ENCODE assay signal across 9 mouse cellular contexts in genomic region chr9:109128211-109128610, GRCm38 (mm10). TPM values are rescaled to one million over a fixed set of nuclear protein-coding genes. Genes with fewer than 3 reads are reported as not detected.
DNase-seq lines count a peak whose midpoint lies in the region; ATAC-seq and TF ChIP-seq lines count a peak whose summit lies in the region.
"Had no signal": no experiment of that assay in that cellular context is flagged by ENCODE, and none has a peak within 500 bp of the region (broad histone marks: within the 10 kb centered on the region; RNA-seq: fewer than 3 reads in every experiment).

No protein-coding gene starts in this region.

- H3K27me3 ChIP-seq in heart, embryonic 10.5 days (ENCODE audit: insufficient read depth, poor library complexity, severe bottlenecking): no peaks in the 10 kb centered on the region
- no peaks in the 10 kb centered on the region for H3K27me3 ChIP-seq in liver, embryonic 14.5 days (ENCODE audit: control insufficient read depth, insufficient read depth, low read length)
- H3K27me3 ChIP-seq in liver, embryonic 11.5 days (replicated peaks; ENCODE audit: control insufficient read depth, insufficient read depth, low read length): no peaks in the 10 kb centered on the region
- H3K27me3 ChIP-seq in MEL (ENCODE audit: control insufficient read depth in 1 of 2, insufficient read depth in 2 of 2, low read length in 2 of 2): peaks cover 0 to 3% of the 10 kb centered on the region in 2 experiments; a peak in 2 of 4 replicates

- no peaks in the 10 kb centered on the region for H3K36me3 ChIP-seq in heart, embryonic 10.5 days
- H3K36me3 ChIP-seq in liver, embryonic 14.5 days (replicated peaks; ENCODE audit: control insufficient read depth, insufficient read depth, low read depth): no peaks in the 10 kb centered on the region
- no peaks in the 10 kb centered on the region for H3K36me3 ChIP-seq in liver, embryonic 11.5 days (ENCODE audit: control insufficient read depth, insufficient read depth, low read length)
- H3K36me3 ChIP-seq in MEL (ENCODE audit: control insufficient read depth in 1 of 2, insufficient read depth in 2 of 2, low read length in 2 of 2): peaks cover 0 to 2% of the 10 kb centered on the region in 2 experiments; a peak in 2 of 4 replicates

- no peak overlapping the region for H3K4me3 ChIP-seq in heart, embryonic 10.5 days
- no peak overlapping the region for H3K4me3 ChIP-seq in liver, embryonic 14.5 days (ENCODE audit: insufficient read depth in 1 of 2, low read depth in 2 of 2, low read length in 2 of 2)
- no peak overlapping the region for H3K4me3 ChIP-seq in liver, embryonic 11.5 days (ENCODE audit: low read depth, low read length)
- H3K4me3 ChIP-seq in MEL (ENCODE audit: control insufficient read depth in 1 of 2, insufficient read depth in 1 of 2, low read depth in 2 of 2, low read length in 2 of 2): no peak overlapping the region

- no peak overlapping the region for H3K4me2 ChIP-seq in liver, embryonic 14.5 days (ENCODE audit: low read depth)
- no peak overlapping the region for H3K4me2 ChIP-seq in liver, embryonic 11.5 days

- no peak; the same call in none of the 2 replicates for TF ChIP-seq RAD21 in MEL (IDR thresholded peaks at IDR 0.05; ENCODE audit: low read depth, low read length)

- no peaks in the 10 kb centered on the region for H3K9me3 ChIP-seq in heart, embryonic 10.5 days
- H3K9me3 ChIP-seq in liver, embryonic 14.5 days (ENCODE audit: control insufficient read depth, low read length): no peaks in the 10 kb centered on the region
- no peaks in the 10 kb centered on the region for H3K9me3 ChIP-seq in liver, embryonic 11.5 days (ENCODE audit: control insufficient read depth, low read length)
- no peaks in the 10 kb centered on the region for H3K9me3 ChIP-seq in MEL (replicated peaks; ENCODE audit: insufficient read depth, low read length)

- no peak for ATAC-seq in liver, embryonic 14.5 days (ENCODE audit: insufficient read depth)
- ATAC-seq in liver, embryonic 11.5 days (replicated peaks; ENCODE audit: low FRiP score): no peak
- no peak for ATAC-seq in megakaryocyte-erythroid progenitor cell, adult 5-6 weeks (replicated peaks; ENCODE audit: low FRiP score, low TSS enrichment, poor library complexity, severe bottlenecking)
- ATAC-seq in megakaryocyte, adult 5-6 weeks (ENCODE audit: poor library complexity, severe bottlenecking): no peak

- TF ChIP-seq CTCF in liver, embryonic 14.5 days (IDR thresholded peaks at IDR 0.05; ENCODE audit: low read depth): peak; percentile 12; the same call in 1 of the 2 replicates
- peak; percentile 33 to 41 (median 35); a peak in 4 of 6 replicates for TF ChIP-seq CTCF in MEL (IDR thresholded peaks at IDR 0.05 in 2 of 3, conservative IDR thresholded peaks at IDR 0.05 in 1 of 3; ENCODE audit: control insufficient read depth in 1 of 3, insufficient read depth in 1 of 3, low read depth in 2 of 3, low read length in 3 of 3, poor library complexity in 1 of 3, severe bottlenecking in 1 of 3)

- peak; percentile 80 for DNase-seq in heart, adult 11 months
- DNase-seq in heart, embryonic 10.5 days (ENCODE audit: low spot score): no peak
- DNase-seq in liver, embryonic 14.5 days (ENCODE audit: low read depth in 3 of 3, low spot score in 3 of 3): no peak
- no peak for DNase-seq in liver, embryonic 11.5 days (ENCODE audit: low spot score)
- peak; percentile 47 for DNase-seq in MEL (ENCODE audit: low read depth, low spot score)
- peak; percentile 46 for DNase-seq in induced T-regulatory cell, adult 2 months (ENCODE audit: low read depth)

- H3K27ac ChIP-seq in heart, embryonic 10.5 days: no peak overlapping the region
- H3K27ac ChIP-seq in liver, embryonic 14.5 days: no peak overlapping the region
- no peak overlapping the region for H3K27ac ChIP-seq in liver, embryonic 11.5 days (ENCODE audit: low read depth, low read length)
- no peak overlapping the region for H3K27ac ChIP-seq in MEL (ENCODE audit: control insufficient read depth, low read depth, low read length)

- no peak overlapping the region for H3K9ac ChIP-seq in liver, embryonic 14.5 days (replicated peaks)
- no peak overlapping the region for H3K9ac ChIP-seq in liver, embryonic 11.5 days (ENCODE audit: low read depth, low read length)
- no peak overlapping the region for H3K9ac ChIP-seq in MEL (ENCODE audit: control insufficient read depth, low read depth, low read length, poor library complexity, severe bottlenecking)

- H3K4me1 ChIP-seq in heart, embryonic 10.5 days: peaks cover 4% of the 10 kb centered on the region; the same call in 1 of the 2 replicates
- H3K4me1 ChIP-seq in liver, embryonic 14.5 days (replicated peaks; ENCODE audit: control insufficient read depth in 2 of 2, insufficient read depth in 2 of 2, low read length in 1 of 2): no peaks in the 10 kb centered on the region; a peak in 1 of 4 replicates
- no peaks in the 10 kb centered on the region for H3K4me1 ChIP-seq in liver, embryonic 11.5 days (replicated peaks; ENCODE audit: control insufficient read depth, insufficient read depth, low read length)
- peaks cover 0 to 8% of the 10 kb centered on the region in 2 experiments; a peak in 3 of 4 replicates for H3K4me1 ChIP-seq in MEL (ENCODE audit: control insufficient read depth in 1 of 2, insufficient read depth in 2 of 2, low read length in 2 of 2)

- TF ChIP-seq POLR2A in MEL (IDR thresholded peaks at IDR 0.05; ENCODE audit: control insufficient read depth in 1 of 2, insufficient read depth in 1 of 2, low read depth in 1 of 2, low read length in 2 of 2, poor library complexity in 1 of 2): no peak

- 55% methylated on average over 3 of the region's 3 CpGs for WGBS in heart, embryonic 10.5 days
- WGBS in liver, embryonic 14.5 days (ENCODE audit: insufficient replicate concordance): 31% methylated on average over 3 of the region's 3 CpGs
- WGBS in liver, embryonic 11.5 days: 48% methylated on average over 3 of the region's 3 CpGs

- H3K79me2 ChIP-seq in MEL (ENCODE audit: control insufficient read depth, insufficient read depth, low read length, poor library complexity): no peaks in the 10 kb centered on the region

- TF ChIP-seq EP300 in liver, embryonic 14.5 days (IDR thresholded peaks at IDR 0.05; ENCODE audit: low read depth): no peak
- no peak for TF ChIP-seq EP300 in MEL (IDR thresholded peaks at IDR 0.05; ENCODE audit: low read depth in 1 of 2, low read length in 2 of 2)

RNA-seq across cellular contexts. Expression of gene Plxnb1, which starts 33.0 kb away (rescaled TPM):
- polyA plus RNA-seq in heart, embryonic 10.5 days (2016; fragmentation: Nextera tagmentation; extraction: Ambion mirVana): 11.5 and 14.2 TPM in 2 replicates
- 4.3 and 4.7 TPM in 2 replicates for polyA plus RNA-seq in liver, embryonic 14.5 days (2012; rRNA removed)
- 2.8 and 2.9 TPM in 2 replicates for polyA plus RNA-seq in liver, embryonic 14.5 days (2014; fragmentation: Nextera tagmentation; extraction: Ambion mirVana)
- 5.8 and 7.4 TPM in 2 replicates for polyA plus RNA-seq in liver, embryonic 11.5 days (2014; fragmentation: Nextera tagmentation; extraction: Ambion mirVana)
- not detected in 2 replicates for total RNA-seq in MEL (2012; rRNA removed)
- under 1 TPM in 1 of 2 experiments, not detected in 1; 0.07 TPM for polyA plus RNA-seq in MEL (2012; ENCODE audit: insufficient read depth in 1 of 2, insufficient read length in 2 of 2, low read depth in 1 of 2, low replicate concordance in 2 of 2, missing spikeins in 1 of 2)
- 1.3 TPM in 1 of 2 replicates, not detected in the other for total RNA-seq in megakaryocyte-erythroid progenitor cell, adult 5-6 weeks (2014; fragmentation: Nextera tagmentation)
- not detected in 2 replicates for total RNA-seq in megakaryocyte-erythroid progenitor cell, adult 5-6 weeks (2017)
- 0.11 TPM in 1 of 2 replicates, not detected in the other for total RNA-seq in megakaryocyte, adult 5-6 weeks (2015)
- 0.04 TPM in 1 of 2 replicates, not detected in the other for total RNA-seq in megakaryocyte, adult 5-6 weeks (2017)

RNA-seq across cellular contexts. Expression of gene Fbxw21, which starts 33.6 kb away (rescaled TPM):
- not detected in 2 replicates for polyA plus RNA-seq in heart, embryonic 10.5 days (2016; fragmentation: Nextera tagmentation; extraction: Ambion mirVana)
- not detected in 2 replicates for polyA plus RNA-seq in liver, embryonic 14.5 days (2012; rRNA removed)
- polyA plus RNA-seq in liver, embryonic 14.5 days (2014; fragmentation: Nextera tagmentation; extraction: Ambion mirVana): not detected in 2 replicates
- polyA plus RNA-seq in liver, embryonic 11.5 days (2014; fragmentation: Nextera tagmentation; extraction: Ambion mirVana): 0.08 TPM in 1 of 2 replicates, not detected in the other
- not detected in 2 replicates for total RNA-seq in MEL (2012; rRNA removed)
- polyA plus RNA-seq in MEL (2012; ENCODE audit: insufficient read depth in 1 of 2, insufficient read length in 2 of 2, low read depth in 1 of 2, low replicate concordance in 2 of 2, missing spikeins in 1 of 2): not detected
- not detected in 2 replicates for total RNA-seq in megakaryocyte-erythroid progenitor cell, adult 5-6 weeks (2014; fragmentation: Nextera tagmentation)
- total RNA-seq in megakaryocyte-erythroid progenitor cell, adult 5-6 weeks (2017): not detected in 2 replicates
- not detected in 2 replicates for total RNA-seq in megakaryocyte, adult 5-6 weeks (2015)
- total RNA-seq in megakaryocyte, adult 5-6 weeks (2017): not detected in 2 replicates
- total RNA-seq: layer of hippocampus, adult 18-20 months had no signal

RNA-seq across cellular contexts. Expression of gene Tma7, which starts 45.8 kb away (rescaled TPM):
- polyA plus RNA-seq in heart, embryonic 10.5 days (2016; fragmentation: Nextera tagmentation; extraction: Ambion mirVana): 734 and 774 TPM in 2 replicates
- polyA plus RNA-seq in liver, embryonic 14.5 days (2012; rRNA removed): 37.4 and 92.4 TPM in 2 replicates
- polyA plus RNA-seq in liver, embryonic 14.5 days (2014; fragmentation: Nextera tagmentation; extraction: Ambion mirVana): 470 and 504 TPM in 2 replicates
- polyA plus RNA-seq in liver, embryonic 11.5 days (2014; fragmentation: Nextera tagmentation; extraction: Ambion mirVana): 716 and 742 TPM in 2 replicates
- 346 and 400 TPM in 2 replicates for total RNA-seq in MEL (2012; rRNA removed)
- polyA plus RNA-seq in MEL (2012; ENCODE audit: insufficient read depth in 1 of 2, insufficient read length in 2 of 2, low read depth in 1 of 2, low replicate concordance in 2 of 2, missing spikeins in 1 of 2): 100 to 1,000 TPM in 1 of 2 experiments, not detected in 1; 366 TPM
- total RNA-seq in megakaryocyte-erythroid progenitor cell, adult 5-6 weeks (2014; fragmentation: Nextera tagmentation): 418 and 530 TPM in 2 replicates
- 113 and 115 TPM in 2 replicates for total RNA-seq in megakaryocyte-erythroid progenitor cell, adult 5-6 weeks (2017)
- total RNA-seq in megakaryocyte, adult 5-6 weeks (2015): 367 and 406 TPM in 2 replicates
- 109 and 136 TPM in 2 replicates for total RNA-seq in megakaryocyte, adult 5-6 weeks (2017)

RNA-seq across cellular contexts. Expression of gene Ccdc51, which starts 45.9 kb away (rescaled TPM):
- 19.1 and 19.7 TPM in 2 replicates for polyA plus RNA-seq in heart, embryonic 10.5 days (2016; fragmentation: Nextera tagmentation; extraction: Ambion mirVana)
- polyA plus RNA-seq in liver, embryonic 14.5 days (2012; rRNA removed): 5.4 and 7.1 TPM in 2 replicates
- 12.1 and 14.9 TPM in 2 replicates for polyA plus RNA-seq in liver, embryonic 14.5 days (2014; fragmentation: Nextera tagmentation; extraction: Ambion mirVana)
- 21.9 TPM in 2 replicates for polyA plus RNA-seq in liver, embryonic 11.5 days (2014; fragmentation: Nextera tagmentation; extraction: Ambion mirVana)
- 26.8 and 28.4 TPM in 2 replicates for total RNA-seq in MEL (2012; rRNA removed)
- polyA plus RNA-seq in MEL (2012; ENCODE audit: insufficient read depth in 1 of 2, insufficient read length in 2 of 2, low read depth in 1 of 2, low replicate concordance in 2 of 2, missing spikeins in 1 of 2): 10 to 100 TPM in 1 of 2 experiments, not detected in 1; 15.1 TPM
- total RNA-seq in megakaryocyte-erythroid progenitor cell, adult 5-6 weeks (2014; fragmentation: Nextera tagmentation): 12.2 and 17.1 TPM in 2 replicates
- 14.2 and 16.6 TPM in 2 replicates for total RNA-seq in megakaryocyte-erythroid progenitor cell, adult 5-6 weeks (2017)
- total RNA-seq in megakaryocyte, adult 5-6 weeks (2015): 4.7 and 6.0 TPM in 2 replicates
- total RNA-seq in megakaryocyte, adult 5-6 weeks (2017): 6.7 and 11.0 TPM in 2 replicates

RNA-seq across cellular contexts. Expression of gene Atrip, which starts 54.3 kb away (rescaled TPM):
- polyA plus RNA-seq in heart, embryonic 10.5 days (2016; fragmentation: Nextera tagmentation; extraction: Ambion mirVana): 20.6 and 26.8 TPM in 2 replicates
- 5.3 and 6.5 TPM in 2 replicates for polyA plus RNA-seq in liver, embryonic 14.5 days (2012; rRNA removed)
- polyA plus RNA-seq in liver, embryonic 14.5 days (2014; fragmentation: Nextera tagmentation; extraction: Ambion mirVana): 9.0 TPM in 2 replicates
- polyA plus RNA-seq in liver, embryonic 11.5 days (2014; fragmentation: Nextera tagmentation; extraction: Ambion mirVana): 24.3 and 28.9 TPM in 2 replicates
- 18.0 and 18.4 TPM in 2 replicates for total RNA-seq in MEL (2012; rRNA removed)
- polyA plus RNA-seq in MEL (2012; ENCODE audit: insufficient read depth in 1 of 2, insufficient read length in 2 of 2, low read depth in 1 of 2, low replicate concordance in 2 of 2, missing spikeins in 1 of 2): 10 to 100 TPM in 1 of 2 experiments, not detected in 1; 35.3 TPM
- 14.9 and 26.3 TPM in 2 replicates for total RNA-seq in megakaryocyte-erythroid progenitor cell, adult 5-6 weeks (2014; fragmentation: Nextera tagmentation)
- total RNA-seq in megakaryocyte-erythroid progenitor cell, adult 5-6 weeks (2017): 9.8 and 19.2 TPM in 2 replicates
- total RNA-seq in megakaryocyte, adult 5-6 weeks (2015): 7.2 and 9.5 TPM in 2 replicates
- total RNA-seq in megakaryocyte, adult 5-6 weeks (2017): 9.7 and 10.2 TPM in 2 replicates

Comparison
In these comparisons a context has a peak if more than half of its experiments do, and no peak if none do; other contexts are left out.
1. DNase-seq: peak in heart, adult 11 months (single experiment), MEL (single experiment) and induced T-regulatory cell, adult 2 months (single experiment); none in heart, embryonic 10.5 days (single experiment), liver, embryonic 14.5 days (0 of 3) and liver, embryonic 11.5 days (single experiment).